Mouse (Mus musculus) embryo, embryonic 10 days (tissue): ENCODE measurements around the gene Nxf1.
"Not testable (repeated sequence)": the region's sequence is repeated elsewhere in the genome, so short reads cannot be mapped to it uniquely, and the experiment has no call there.

Experiments used
- DNase-seq: peaks from one replicate; pipeline ENCODE4 v3.0.0-alpha.2; 2015; ENCODE audit warnings: low spot score

Gene Nxf1

DNA sequence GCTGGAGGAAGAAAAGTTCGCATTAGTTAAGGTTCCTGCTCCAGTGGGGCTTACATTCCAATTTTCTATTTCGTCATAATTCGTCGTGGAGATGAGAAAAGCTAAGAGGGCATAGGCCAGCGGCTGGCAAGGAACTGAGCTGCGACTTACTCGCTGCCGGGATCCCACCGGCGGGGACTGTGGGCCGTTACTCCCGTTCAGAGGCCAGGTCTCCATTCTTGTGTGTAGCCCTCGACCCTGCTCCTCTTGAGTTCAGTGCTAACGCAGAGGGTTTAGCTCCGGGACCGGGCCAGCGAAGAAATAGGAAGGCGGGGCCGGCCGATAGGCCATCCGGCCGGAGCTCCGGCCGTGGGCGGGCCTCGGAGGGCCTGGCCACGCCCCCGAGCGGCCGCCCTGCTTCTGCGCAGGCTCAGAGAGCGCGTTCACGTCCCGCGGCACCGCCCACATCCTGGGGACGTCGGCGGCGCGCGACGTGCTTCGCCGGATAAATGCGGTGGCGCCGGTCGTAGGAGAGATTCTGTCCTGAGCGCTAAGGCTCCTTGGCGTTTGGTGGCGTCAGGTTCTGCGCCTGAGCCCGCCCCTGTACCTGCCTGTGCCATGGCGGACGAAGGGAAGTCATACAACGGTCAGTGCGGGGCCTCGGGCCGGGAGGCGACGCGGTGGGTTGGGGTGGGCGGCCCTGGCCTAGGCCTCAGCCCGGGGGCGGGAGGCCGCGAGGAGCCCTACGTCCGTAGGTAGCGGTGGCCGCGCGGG, at the start of gene Nxf1:
Gene Nxf1 (plus strand): TSS at position 439 of the 753 bp plus-strand sequence.
- DNase-seq, result peak; percentile 97

DNA sequence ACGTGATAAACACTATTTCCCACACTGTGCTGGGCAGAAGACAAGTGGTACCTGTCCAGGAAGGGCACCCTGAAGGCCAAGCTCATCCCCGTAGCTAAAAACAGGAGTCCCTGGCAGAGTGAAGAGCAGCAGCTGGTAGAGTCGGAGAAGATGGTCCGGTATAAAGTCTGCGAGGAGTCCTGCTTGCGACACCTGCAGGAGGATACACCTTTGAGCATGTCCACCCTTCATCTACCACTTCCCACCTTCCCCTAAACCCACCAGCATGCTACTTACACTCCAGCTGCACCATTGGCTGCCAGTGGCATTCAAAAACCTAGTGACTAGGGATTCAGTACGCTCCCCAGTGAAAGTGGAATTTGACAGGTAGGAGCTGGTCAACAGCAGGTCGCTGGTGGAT, 47.9 kb upstream of the Nxf1 start:
- DNase-seq, result no peak

DNA sequence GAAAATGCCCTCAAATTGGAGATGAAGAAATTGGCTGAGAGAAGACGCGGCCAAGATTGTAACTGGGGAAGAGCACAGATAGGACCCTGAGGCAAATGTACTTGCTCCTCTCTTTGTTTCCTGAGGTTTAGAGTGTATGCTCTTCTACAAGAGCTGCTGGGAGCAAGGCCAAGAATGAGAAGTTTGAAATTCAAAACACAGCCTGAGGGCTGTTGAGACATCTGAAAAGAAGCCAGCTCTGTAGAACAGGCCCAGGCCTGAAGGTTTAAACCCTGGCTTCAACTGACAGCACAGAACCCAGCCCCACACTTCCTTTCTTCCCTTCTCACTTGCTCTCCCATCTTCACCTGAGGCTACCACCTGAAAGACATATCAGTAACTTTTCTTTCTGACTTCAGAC, 46.8 kb upstream of the Nxf1 start:
- no peak for DNase-seq

DNA sequence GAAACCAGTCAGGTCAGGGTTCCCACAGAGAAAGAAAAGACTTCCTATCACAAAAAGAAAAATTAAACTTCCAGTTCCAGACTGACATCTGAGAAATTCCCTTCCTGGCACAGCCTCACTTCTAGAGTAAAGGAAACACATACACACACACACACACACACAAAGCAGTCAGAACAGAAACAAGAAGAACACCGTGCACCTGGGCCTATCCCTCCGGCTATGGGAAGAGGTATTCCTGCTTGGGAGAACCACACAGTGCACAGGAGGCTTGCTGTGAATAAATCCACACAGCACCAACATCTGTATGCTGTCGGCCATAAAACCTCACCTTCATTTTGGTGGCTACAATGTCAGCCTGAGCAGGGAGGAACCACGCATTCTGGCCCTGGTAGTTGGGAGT, 45.4 kb upstream of the Nxf1 start:
- DNase-seq, result no peak

DNA sequence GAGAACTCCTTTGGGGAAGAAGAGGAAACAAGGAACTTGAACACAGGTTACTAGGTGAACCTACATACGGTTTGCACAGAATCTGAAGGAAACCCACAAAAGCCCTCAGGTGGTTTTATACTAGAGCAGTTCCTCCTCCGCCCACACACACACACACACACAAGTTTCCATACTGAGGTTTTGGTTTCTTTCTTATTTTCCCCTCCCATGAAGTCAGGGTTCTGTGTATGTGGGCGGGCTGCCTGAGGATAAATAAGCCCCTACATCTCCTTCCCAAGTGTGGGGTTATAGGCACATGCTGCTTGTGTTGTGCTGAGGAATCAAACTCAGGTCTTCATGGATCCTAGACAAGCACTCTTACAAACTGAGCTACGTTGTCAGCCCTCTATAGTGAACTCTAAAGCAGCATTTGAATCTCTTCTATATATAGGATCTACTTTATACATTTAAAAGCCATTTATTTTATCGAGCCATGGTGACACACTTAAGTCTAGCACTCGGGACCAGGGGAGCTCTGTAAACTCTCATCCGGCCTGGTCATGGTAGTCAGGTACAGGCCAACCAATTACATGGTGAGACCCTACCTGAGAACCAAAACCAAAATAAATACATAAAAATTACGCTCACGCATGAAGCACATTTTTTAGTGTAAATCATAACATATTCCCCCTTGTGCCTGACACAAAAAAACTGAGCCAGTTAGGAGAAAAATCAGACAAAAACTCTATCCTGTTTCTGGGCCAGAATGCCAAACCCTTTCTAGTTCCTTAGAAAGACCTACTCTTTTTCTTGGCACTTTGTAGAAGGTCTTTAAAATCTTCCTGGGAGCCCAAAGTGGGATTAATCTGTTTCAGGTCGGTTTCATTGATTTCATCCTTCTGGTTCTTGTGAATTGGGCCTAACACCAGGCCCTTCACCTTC, 44.7 kb upstream of the Nxf1 start:
- no peak for DNase-seq

DNA sequence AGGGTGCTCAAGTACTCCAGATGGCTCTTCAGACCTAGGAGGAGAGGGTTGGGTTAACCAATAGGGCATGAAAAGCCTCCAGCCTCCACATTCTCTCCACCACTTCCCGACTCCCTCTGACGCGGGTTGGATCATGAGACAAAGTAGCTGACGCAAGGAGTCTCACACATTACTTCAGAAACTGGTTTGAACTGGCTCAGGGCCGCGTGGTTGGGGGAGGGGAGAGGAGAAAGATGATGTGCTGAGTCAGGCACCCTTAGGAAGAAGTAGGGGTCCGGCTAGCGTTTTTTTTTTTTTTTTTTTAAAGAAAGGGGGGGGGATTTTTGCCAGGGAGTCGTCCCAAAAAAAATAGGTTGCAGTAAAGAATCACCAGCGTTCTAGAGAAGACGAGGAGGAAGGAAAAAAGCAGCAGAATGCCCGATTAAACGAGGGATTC, 44.0 kb upstream of the Nxf1 start:
- peak; percentile 91 for DNase-seq

DNA sequence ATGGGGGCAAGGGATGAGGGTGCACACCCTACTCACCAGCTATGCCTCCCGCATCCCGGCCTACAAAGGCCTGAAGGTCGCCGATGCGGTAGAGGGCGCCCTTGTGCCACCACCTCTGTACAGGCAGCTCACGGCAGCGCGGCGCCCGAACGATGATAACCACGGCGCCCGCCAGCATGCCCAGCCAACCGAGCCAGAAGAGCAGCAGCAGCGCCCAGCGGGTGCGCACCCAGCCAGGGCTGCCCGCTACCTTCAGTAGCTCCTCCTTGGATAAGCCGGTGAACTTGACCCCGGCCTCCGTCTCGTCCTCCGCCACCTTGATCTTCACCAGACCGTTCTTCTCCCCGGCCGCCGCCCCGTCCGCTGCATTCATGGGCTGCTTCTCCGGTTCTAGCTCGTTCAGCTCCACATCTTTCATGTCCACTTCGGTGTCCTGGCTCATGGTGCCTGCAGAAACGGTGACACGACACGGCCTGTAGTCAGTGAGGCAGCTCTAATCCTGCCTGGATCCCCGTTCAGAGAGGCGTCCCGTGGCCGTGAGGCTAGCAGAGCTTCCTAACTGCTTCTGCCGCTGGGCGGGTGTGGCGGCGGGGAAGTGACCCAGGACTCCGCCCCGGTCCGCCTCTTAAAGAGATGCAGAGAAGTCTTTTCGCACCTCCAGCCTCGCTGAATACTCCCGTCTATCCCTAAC, 43.4 kb upstream of the Nxf1 start:
- peak; percentile 96 for DNase-seq

DNA sequence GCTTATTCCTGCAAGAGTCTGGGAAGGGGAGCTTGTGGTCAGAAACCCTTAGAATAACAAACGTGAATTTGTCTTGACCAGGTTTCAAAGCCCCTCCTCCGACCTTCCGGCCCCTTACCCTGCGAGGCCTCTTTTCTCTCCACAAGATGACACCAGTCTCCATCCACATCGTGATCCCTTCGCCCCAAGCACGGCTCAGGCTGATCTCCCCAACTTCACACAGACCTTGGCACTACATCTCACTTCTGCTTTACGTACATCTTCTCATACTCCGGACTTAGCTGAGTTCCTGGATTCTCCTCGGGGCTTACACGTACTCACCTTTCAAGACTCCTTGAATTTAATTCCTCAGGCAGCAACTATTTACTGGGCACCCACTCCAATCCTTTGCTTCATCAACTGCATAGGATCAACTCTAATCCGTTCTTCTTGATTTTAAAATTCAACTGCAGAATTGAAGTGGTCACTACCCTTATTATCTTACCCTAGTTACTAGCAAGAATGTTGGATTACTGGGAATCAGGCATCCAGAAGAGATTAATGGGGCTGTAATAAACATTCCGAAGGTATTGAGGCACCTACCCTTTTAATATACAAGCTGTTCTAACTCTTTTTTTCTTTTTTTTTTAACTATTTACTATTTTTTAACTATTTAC, 42.7 kb upstream of the Nxf1 start:
- DNase-seq, result no peak

DNA sequence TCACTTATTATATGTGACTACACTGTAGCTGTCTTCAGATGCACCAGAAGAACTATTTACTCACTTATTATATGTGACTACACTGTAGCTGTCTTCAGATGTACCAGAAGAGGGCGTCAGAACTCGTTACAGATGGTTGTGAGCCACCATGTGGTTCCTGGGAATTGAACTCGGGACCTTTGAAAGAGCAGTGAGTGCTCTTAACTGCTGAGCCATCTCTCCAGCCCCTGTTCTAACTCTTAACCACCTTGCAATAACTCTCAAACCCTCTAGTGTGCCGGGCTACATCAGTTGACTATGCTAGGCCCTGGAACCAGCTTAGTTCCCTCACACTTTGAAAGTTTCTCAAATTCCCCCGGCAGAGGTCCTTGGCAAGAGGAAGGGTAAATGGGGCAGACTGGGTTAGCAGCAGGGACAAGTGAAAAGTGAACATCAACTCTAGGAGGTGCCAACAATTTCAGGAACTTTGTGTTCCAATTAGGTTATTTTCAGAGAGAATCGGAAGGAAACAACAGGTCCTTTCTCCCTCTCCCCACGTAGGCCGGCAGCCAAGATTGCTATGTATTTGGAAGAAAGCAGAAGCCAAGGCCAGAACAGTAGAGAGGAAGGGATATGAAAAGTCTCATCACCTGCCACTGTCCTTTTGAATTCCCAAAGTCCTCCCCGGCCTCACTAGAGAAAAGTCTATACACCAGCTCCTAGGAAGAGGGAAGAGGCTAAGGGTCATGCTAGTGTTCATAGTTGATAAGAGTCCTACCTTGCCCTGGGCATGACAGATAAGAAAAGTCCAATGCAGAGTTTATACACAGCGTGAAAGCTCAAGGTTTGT, 42.0 kb upstream of the Nxf1 start:
- no peak for DNase-seq

DNA sequence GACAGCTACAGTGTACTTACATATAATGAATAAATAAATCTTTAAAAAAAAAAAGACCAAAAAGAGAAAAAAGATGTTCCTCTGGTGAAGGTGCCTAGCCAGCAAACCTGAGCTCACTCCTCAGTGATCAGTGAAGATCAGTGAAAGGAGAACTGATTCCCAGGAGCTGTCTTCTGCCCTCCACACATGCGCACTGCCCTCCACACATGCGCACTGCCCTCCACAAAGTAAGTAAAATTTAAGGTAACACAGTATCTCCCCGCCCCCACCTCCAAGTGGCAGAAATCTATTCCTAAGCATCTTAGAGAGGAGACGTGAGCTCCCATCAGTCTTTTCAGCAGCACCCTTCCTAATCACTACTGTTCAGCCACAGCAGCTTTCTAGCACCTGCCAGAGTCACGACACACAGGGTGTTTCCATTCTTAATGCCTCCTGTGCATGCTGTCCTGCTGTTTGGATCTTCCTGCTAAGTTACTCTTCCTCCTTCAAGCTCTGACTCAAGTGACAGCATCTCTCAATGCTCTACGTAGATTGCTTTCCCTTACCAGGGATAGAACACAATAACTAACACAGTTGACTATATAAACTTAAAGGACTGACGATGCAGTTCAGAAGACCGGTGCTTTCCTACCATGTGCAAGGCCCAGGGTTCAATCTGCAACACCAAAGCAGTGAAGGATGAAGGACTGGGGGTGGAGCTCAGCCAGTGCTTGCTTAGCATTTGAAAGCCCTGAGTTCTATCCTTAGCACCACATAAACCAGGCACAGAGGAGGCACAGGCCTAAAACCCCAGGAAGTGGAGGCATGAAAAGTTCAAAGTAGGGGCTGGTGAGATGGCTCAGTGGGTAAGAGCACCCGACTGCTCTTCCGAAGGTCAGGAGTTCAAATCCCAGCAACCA, 40.8 kb upstream of the Nxf1 start:
- DNase-seq, result no peak

DNA sequence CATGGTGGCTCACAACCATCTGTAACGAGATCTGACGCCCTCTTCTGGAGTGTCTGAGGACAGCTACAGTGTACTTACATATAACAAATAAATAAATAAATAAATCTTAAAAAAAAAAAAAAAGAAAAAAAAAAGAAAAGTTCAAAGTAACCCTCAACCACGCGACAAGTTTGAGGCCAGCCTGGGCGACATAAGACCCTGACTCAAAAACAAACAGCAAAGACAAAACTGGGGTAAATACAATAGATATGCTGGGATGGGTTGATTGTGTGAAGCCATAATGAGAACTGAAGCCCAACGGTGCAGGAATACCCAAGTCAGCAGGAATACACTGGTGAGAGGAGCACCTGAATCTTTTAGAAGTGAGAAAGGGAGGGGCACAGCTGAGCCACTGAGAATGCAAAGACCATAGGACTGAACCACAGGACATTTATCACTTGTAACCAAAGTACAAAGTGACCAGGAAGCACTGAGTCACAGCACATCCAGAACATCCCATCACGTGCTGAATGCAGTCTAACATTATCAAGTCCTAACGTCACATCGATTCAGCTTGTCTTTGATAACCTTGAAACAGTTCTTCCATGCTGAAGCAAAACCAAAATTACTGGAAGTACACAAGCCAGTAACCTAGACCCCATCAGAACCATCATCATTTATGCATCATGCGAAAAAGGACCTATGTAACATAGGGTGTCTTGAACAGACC, 40.0 kb upstream of the Nxf1 start:
- no peak for DNase-seq

DNA sequence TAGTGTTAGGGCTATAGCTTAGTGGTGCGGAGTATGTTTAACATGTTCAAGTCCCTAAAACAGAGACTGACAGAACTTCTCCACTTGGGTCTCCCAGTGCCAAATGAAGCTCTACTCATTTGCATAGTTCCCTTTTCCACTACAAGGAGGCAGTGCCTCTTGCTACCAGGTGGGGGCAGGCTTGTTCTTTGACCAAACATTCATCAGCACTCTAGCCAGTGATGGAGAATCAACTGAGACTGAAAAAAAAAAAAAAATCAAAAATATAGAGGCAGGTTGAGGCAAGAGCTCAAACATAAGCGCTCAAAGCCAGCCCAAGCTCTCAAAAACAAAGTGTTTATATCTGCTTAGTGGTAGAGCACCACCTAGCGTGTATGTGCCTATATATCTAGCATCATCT, 38.5 kb upstream of the Nxf1 start:
- DNase-seq, result peak; percentile 77

DNA sequence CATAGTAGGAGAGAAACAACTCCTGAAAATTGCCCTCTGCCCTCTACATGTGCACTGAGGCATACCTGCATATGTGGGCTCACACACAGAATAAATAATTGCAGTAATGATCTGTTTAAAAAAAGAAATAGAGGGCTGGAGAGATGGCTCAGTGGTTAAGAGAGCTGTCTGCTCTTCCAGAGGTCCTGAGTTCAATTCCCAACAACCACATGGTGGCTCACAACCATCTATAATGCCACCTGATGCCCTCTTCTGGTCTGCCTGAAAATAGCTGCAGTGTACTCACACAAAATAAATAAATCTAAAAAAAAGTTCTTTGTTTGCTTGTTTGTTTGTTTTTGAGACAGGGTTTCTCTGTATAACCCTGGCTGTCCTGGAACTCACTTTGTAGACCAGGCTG, 37.8 kb upstream of the Nxf1 start:
- not testable (repeated sequence) for DNase-seq

DNA sequence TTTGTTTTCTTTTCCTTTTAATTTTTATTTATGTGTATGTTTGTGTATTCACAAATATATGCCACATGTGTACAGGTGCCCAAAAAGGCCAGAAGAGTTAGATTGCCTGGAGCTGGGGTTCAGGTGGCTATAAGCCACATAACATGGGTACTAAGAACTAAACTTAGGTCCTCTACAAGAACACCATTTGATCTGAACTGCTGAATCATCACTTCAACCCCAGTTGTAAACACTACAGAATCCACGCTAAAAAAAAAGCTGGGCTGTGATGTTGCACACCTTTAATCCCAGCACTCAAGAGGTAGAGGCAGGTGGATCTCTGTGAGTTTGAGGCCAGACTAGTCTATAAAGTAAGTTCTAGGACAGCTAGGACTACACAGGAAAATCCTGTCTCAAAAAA, 35.5 kb upstream of the Nxf1 start:
- DNase-seq, result no peak

DNA sequence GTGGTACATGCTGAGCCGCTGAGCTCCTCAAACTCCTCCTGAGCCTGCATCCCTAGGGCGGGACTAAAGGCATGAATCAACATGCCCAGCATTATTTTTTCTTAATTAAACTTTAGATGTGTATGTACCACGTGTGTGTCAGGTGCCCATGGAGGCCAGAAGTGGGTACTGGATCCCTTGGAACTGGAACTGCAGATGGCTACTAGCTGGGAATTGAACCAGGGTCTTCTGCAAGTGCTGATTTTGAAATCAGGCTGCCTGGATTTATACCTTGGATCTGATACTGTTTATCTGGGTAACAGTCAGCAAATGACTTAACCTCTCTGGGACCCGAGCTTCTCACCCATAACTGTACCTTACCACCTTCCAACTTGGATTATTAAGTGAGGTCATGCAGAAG, 34.9 kb upstream of the Nxf1 start:
- DNase-seq, result no peak

DNA sequence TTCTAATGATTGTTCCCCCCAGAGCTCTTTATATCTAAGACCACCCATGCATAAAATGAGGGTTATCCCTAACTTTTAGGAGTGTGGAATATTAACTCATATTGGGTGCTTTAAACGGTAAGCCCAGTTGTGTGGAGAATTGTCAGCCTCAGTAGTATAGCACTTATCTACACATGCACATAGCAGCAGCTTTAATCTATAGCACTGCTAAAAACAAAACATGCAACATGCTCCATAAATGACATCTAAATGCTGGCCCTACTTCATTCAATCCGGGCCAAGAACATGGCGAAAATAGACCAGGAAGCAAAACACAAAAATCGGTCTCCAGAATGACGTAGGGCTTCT, 34.3 kb upstream of the Nxf1 start:
- DNase-seq, result no peak

DNA sequence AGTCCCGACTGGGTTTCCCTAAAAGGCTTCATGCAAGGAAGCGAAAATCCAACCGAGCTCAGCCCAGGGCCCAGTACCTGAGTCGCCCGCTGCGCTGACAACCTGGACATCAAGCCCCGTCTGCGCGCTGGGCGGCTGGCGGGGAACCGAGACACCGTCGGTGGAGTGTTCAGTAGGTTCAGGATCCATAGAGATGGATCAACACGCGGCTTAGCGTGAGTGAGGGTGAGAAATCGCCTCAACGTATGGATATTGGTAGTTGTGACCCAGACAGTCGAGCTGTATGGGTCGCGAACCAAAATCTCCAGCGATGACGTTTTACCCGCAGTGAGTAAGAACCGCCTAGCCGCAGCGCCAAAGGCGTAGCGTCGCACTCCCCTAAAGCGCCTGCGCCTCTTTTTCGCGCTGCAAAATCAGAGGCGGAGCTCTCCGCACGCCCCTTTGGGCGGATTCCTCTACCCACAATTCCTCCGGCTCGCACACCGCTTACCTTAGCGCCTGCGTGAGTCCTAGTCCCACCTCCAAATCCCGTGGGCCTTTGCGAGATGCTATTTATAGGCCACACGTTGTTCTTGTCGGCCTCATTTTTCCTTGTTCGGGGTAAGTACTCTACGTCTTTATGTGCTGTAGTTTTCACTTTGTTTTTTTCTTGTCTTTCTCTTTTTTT, 33.8 kb upstream of the Nxf1 start, which contains the start of gene Slc3a2:
Gene Slc3a2 (minus strand): TSS at position 463 of the 667 bp plus-strand sequence.
- peak; percentile 96 for DNase-seq

DNA sequence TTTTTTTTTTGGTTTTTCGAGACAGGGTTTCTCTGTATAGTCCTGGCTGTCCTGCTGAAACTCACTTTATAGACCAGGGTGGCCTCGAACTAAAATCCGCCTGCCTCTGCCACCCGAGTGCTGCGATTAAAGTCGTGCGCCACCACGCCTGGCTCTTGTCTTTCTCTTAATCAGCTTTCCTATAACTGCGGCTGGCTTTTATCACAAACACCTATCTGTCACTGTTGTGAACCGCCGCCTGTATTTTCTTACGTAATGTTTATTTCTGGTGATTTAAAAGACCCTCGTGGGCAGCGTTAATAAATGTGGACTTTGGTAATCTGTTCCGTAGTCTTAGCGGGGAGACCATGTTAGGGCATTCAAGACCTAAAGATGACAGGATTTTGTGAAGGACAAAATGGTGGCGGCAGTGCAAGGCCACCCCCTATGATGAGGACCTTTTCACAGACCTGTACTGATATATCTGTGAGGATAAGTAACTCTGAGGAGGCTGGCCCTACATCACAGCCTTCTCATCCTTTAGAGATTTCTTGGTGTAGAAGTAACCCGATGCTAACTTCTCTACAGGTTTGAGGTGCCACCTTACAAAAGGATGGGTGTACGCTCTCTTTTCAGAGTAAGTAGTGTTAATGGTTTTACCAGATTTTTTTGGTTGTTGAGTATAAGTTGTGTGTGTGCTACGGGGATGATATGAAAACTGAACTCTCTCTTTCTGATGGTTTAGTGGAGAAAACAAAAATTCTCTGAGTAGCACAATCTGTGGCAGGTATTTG, 33.1 kb upstream of the Nxf1 start:
- DNase-seq, result peak; percentile 37
